Mouse (Mus musculus): ENCODE data around the gene Serpinb13. TPM values are rescaled to one million over a fixed set of nuclear protein-coding genes. Genes with fewer than 3 reads are reported as not detected.
A peak's percentile ranks its signal among the peaks of the same experiment; 100 is the strongest.

Serpinb13 gene
- polyA plus RNA-seq (2016; fragmentation: Nextera tagmentation; extraction: Ambion mirVana) = not detected in 2 replicates

- Histone ChIP-seq H3K4me3 (no peak within 1 kb of the TSS), H3K4me1 (0 out of 2 replicates have a peak, but pooled peaks cover 7% of the 10 kb centered on the region), H3K27ac (no peak within 1 kb of the TSS), H3K9me3 (replicated peaks) (no peaks in the 10 kb centered on the region), H3K36me3 (no peaks in the 10 kb centered on the region), H3K27me3 (ENCODE audit: low read depth, poor library complexity, severe bottlenecking) (no peaks in the 10 kb centered on the region)
- no peak for DNase-seq (ENCODE audit: low spot score)
These were observed at the start of gene Serpinb13 for GRCm38 (mm10) chr1:106980684-106981083. Gene Serpinb13, plus strand, starts transcription at chr1:106980984.

GRCm38 (mm10) chr1:106931954-106932353 lies 48.8 kb upstream of the Serpinb13 start:
- WGBS = 88% methylated on average over 4 of the region's 4 CpGs

GRCm38 (mm10) chr1:106933658-106934057 lies 47.1 kb upstream of the Serpinb13 start:
- H3K27me3 ChIP-seq (ENCODE audit: low read depth, poor library complexity, severe bottlenecking) = no peaks in the 10 kb centered on the region
- no peaks in the 10 kb centered on the region for H3K9me3 ChIP-seq (replicated peaks)
- no peaks in the 10 kb centered on the region for H3K4me1 ChIP-seq
- H3K27ac ChIP-seq = no peak overlapping the region
- H3K36me3 ChIP-seq = no peaks in the 10 kb centered on the region
- no peak overlapping the region for H3K4me3 ChIP-seq
- no peak for DNase-seq (ENCODE audit: low spot score)

More at GRCm38 (mm10) chr1:106931954-106932353, 48.8 kb upstream of the Serpinb13 start:
- Histone ChIP-seq H3K9me3 (replicated peaks) (no peaks in the 10 kb centered on the region), H3K27me3 (ENCODE audit: low read depth, poor library complexity, severe bottlenecking) (no peaks in the 10 kb centered on the region), H3K4me1 (no peaks in the 10 kb centered on the region), H3K36me3 (no peaks in the 10 kb centered on the region), H3K27ac (no peak overlapping the region), H3K4me3 (no peak overlapping the region)
- no peak for DNase-seq (ENCODE audit: low spot score)

- H3K27ac ChIP-seq = no peak within 1 kb of the TSS
- DNase-seq (ENCODE audit: low spot score) = no peak
- H3K27me3 ChIP-seq (ENCODE audit: low read depth, poor library complexity, severe bottlenecking) = no peaks in the 10 kb centered on the region
- H3K4me1 ChIP-seq = no peaks in the 10 kb centered on the region
- no peaks in the 10 kb centered on the region for H3K9me3 ChIP-seq (replicated peaks)
- no peak within 1 kb of the TSS for H3K4me3 ChIP-seq
- no peaks in the 10 kb centered on the region for H3K36me3 ChIP-seq
- WGBS = 88% methylated on average over 6 of the region's 6 CpGs
These were observed 46.5 kb upstream of the Serpinb13 start, which contains the start of gene Serpinb12 for GRCm38 (mm10) chr1:106934265-106934664. Gene Serpinb12, plus strand, starts transcription at chr1:106934449.

GRCm38 (mm10) chr1:106947217-106947616 lies 33.6 kb upstream of the Serpinb13 start:
- H3K27ac ChIP-seq = no peak overlapping the region
- 92% methylated on average over 1 of the region's 1 CpGs for WGBS
- no peaks in the 10 kb centered on the region for H3K27me3 ChIP-seq (ENCODE audit: low read depth, poor library complexity, severe bottlenecking)
- no peaks in the 10 kb centered on the region for H3K36me3 ChIP-seq
- no peak for DNase-seq (ENCODE audit: low spot score)
- H3K9me3 ChIP-seq (replicated peaks) = no peaks in the 10 kb centered on the region
- H3K4me1 ChIP-seq = no peaks in the 10 kb centered on the region
- no peak overlapping the region for H3K4me3 ChIP-seq

- no peaks in the 10 kb centered on the region for H3K4me1 ChIP-seq
- no peaks in the 10 kb centered on the region for H3K36me3 ChIP-seq
- WGBS = 71% methylated on average over 3 of the region's 3 CpGs
- H3K9me3 ChIP-seq (replicated peaks) = no peaks in the 10 kb centered on the region
- H3K27me3 ChIP-seq (ENCODE audit: low read depth, poor library complexity, severe bottlenecking) = no peaks in the 10 kb centered on the region
- no peak overlapping the region for H3K4me3 ChIP-seq
- DNase-seq (ENCODE audit: low spot score) = no peak
- H3K27ac ChIP-seq = no peak overlapping the region
These were observed 20.8 kb upstream of the Serpinb13 start for GRCm38 (mm10) chr1:106959981-106960380.

GRCm38 (mm10) chr1:106961023-106961422 lies 19.8 kb upstream of the Serpinb13 start:
- no peak overlapping the region for H3K4me3 ChIP-seq
- no peaks in the 10 kb centered on the region for H3K4me1 ChIP-seq
- WGBS = 49% methylated on average over 3 of the region's 3 CpGs
- H3K36me3 ChIP-seq = no peaks in the 10 kb centered on the region
- H3K27me3 ChIP-seq (ENCODE audit: low read depth, poor library complexity, severe bottlenecking) = no peaks in the 10 kb centered on the region
- no peaks in the 10 kb centered on the region for H3K9me3 ChIP-seq (replicated peaks)
- no peak for DNase-seq (ENCODE audit: low spot score)
- H3K27ac ChIP-seq = no peak overlapping the region

GRCm38 (mm10) chr1:106983092-106983491 lies 2.3 kb downstream of the Serpinb13 start:
- Histone ChIP-seq H3K4me3 (no peak overlapping the region), H3K36me3 (no peaks in the 10 kb centered on the region), H3K9me3 (replicated peaks) (no peaks in the 10 kb centered on the region), H3K4me1 (0 out of 2 replicates have a peak, but pooled peaks cover 7% of the 10 kb centered on the region), H3K27ac (no peak overlapping the region), H3K27me3 (ENCODE audit: low read depth, poor library complexity, severe bottlenecking) (no peaks in the 10 kb centered on the region)
- 85% methylated on average over 1 of the region's 1 CpGs for WGBS
- DNase-seq (ENCODE audit: low spot score) = no peak

- no peaks in the 10 kb centered on the region for H3K27me3 ChIP-seq (ENCODE audit: low read depth, poor library complexity, severe bottlenecking)
- DNase-seq (ENCODE audit: low spot score) = no peak
- H3K27ac ChIP-seq = no peak overlapping the region
- no peak overlapping the region for H3K4me3 ChIP-seq
- 0 out of 2 replicates have a peak, but pooled peaks cover 7% of the 10 kb centered on the region for H3K4me1 ChIP-seq
- WGBS = 80% methylated on average over 2 of the region's 2 CpGs
- H3K9me3 ChIP-seq (replicated peaks) = no peaks in the 10 kb centered on the region
- no peaks in the 10 kb centered on the region for H3K36me3 ChIP-seq
These were observed 3.1 kb downstream of the Serpinb13 start for GRCm38 (mm10) chr1:106983865-106984264.

GRCm38 (mm10) chr1:107000424-107000823 lies 19.6 kb downstream of the Serpinb13 start:
- Histone ChIP-seq H3K36me3 (no peaks in the 10 kb centered on the region), H3K27me3 (ENCODE audit: low read depth, poor library complexity, severe bottlenecking) (no peaks in the 10 kb centered on the region), H3K4me3 (no peak overlapping the region), H3K27ac (no peak overlapping the region), H3K4me1 (no peaks in the 10 kb centered on the region), H3K9me3 (replicated peaks) (no peaks in the 10 kb centered on the region)
- WGBS = 87% methylated on average over 13 of the region's 13 CpGs
- no peak for DNase-seq (ENCODE audit: low spot score)

GRCm38 (mm10) chr1:107001754-107002153 lies 21.0 kb downstream of the Serpinb13 start:
- no peak overlapping the region for H3K4me3 ChIP-seq
- H3K9me3 ChIP-seq (replicated peaks) = no peaks in the 10 kb centered on the region
- H3K4me1 ChIP-seq = no peaks in the 10 kb centered on the region
- 89% methylated on average over 2 of the region's 2 CpGs for WGBS
- no peaks in the 10 kb centered on the region for H3K36me3 ChIP-seq
- no peaks in the 10 kb centered on the region for H3K27me3 ChIP-seq (ENCODE audit: low read depth, poor library complexity, severe bottlenecking)
- H3K27ac ChIP-seq = no peak overlapping the region
- no peak for DNase-seq (ENCODE audit: low spot score)

GRCm38 (mm10) chr1:107006316-107006715 lies 25.5 kb downstream of the Serpinb13 start:
- no peak overlapping the region for H3K4me3 ChIP-seq
- H3K27me3 ChIP-seq (ENCODE audit: low read depth, poor library complexity, severe bottlenecking) = no peaks in the 10 kb centered on the region
- no peak overlapping the region for H3K27ac ChIP-seq
- H3K9me3 ChIP-seq (replicated peaks) = no peaks in the 10 kb centered on the region
- 87% methylated on average over 3 of the region's 3 CpGs for whole genome bisulfite sequencing
- DNase-seq (ENCODE audit: low spot score) = no peak
- no peaks in the 10 kb centered on the region for H3K36me3 ChIP-seq
- no peaks in the 10 kb centered on the region for H3K4me1 ChIP-seq

GRCm38 (mm10) chr1:107014530-107014929 lies 33.7 kb downstream of the Serpinb13 start:
- H3K36me3 ChIP-seq = no peaks in the 10 kb centered on the region
- H3K4me3 ChIP-seq = no peak overlapping the region
- no peaks in the 10 kb centered on the region for H3K4me1 ChIP-seq
- H3K9me3 ChIP-seq (replicated peaks) = no peaks in the 10 kb centered on the region
- DNase-seq (ENCODE audit: low spot score) = peak; percentile 42
- WGBS = 51% methylated on average over 2 of the region's 2 CpGs
- H3K27ac ChIP-seq = no peak overlapping the region
- no peaks in the 10 kb centered on the region for H3K27me3 ChIP-seq (ENCODE audit: low read depth, poor library complexity, severe bottlenecking)

- no peak overlapping the region for H3K4me3 ChIP-seq
- H3K36me3 ChIP-seq = no peaks in the 10 kb centered on the region
- no peak overlapping the region for H3K27ac ChIP-seq
- H3K4me1 ChIP-seq = no peaks in the 10 kb centered on the region
- no peaks in the 10 kb centered on the region for H3K9me3 ChIP-seq (replicated peaks)
- no peak for DNase-seq (ENCODE audit: low spot score)
- WGBS = 86% methylated on average over 7 of the region's 7 CpGs
- H3K27me3 ChIP-seq (ENCODE audit: low read depth, poor library complexity, severe bottlenecking) = no peaks in the 10 kb centered on the region
These were observed 34.4 kb downstream of the Serpinb13 start for GRCm38 (mm10) chr1:107015210-107015609.

Measured in limb, embryonic 10.5 days (tissue).